Mouse (Mus musculus) right cerebral cortex, postnatal 10 days (tissue): ENCODE measurements at regions not wholly inside any gene's neighbourhood (a gene's known extent, or its start where the extent isn't known, plus 50 kb on each side); places are given as distances from the start of the nearest gene placed in this dataset.
"Not testable (repeated sequence)": the region's sequence is repeated elsewhere in the genome, so short reads cannot be mapped to it uniquely, and the experiment has no call there.

Experiments
- DNase-seq, 2 experiments: peaks; one replicate each; pipeline ENCODE4 v3.0.0; 2021; ENCODE audit warnings: low spot score in 2 of 2

DNA sequence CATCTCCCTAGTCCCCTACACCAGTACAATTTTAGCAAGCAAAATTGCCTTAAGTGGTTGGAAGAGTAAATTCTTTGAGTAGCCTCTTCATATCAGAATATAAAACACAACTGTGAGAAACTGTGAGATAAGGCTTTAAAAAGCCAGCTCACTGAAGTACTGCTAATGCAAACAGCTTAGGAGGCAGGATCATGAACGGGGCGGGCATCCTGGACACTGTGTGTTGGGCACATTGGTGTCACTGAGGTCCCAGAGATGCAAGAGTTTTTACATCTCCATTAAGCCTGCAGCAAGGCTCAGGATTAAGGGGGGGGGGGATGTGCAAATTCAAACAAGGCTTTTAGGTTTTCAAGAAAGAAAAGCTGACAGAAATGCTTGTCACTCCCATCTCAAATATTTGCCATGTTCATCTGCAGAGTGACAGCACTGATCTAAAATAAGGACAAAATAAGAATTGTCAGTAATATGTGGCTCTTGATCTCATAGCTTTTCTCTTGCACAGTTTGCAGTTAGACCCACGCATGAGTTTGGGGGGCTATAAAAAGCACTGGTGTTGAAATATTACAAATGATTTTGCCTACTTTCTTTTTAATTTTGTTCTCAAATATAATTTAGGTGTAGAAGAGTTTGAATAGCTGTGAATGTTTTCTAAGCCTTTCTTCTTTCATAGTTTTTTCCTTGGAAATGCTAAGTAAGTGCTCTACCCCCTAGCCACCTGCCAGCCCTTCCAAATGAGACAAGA is 156.2 kb downstream of the Enc1 start:
- DNase-seq, result no peak

DNA sequence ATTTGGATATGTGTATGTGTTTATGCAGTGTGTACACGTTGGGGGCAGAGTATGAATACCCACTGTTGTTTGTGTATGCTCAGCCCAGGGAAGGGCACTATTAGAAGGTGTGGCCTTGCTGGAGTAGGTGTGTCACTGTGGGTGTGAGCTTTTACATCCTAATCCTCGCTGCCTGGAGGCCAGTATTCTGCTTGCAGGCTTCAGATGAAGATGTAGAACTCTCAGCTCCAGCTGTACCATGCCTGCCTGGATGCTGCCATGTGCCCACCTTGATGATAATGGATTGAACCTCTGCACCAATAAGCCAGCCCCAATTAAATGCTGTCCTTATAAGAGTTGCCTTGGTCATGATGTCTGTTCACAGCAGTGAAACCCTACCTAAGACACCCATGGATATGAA is 155.4 kb downstream of the Enc1 start:
- DNase-seq, result not testable (repeated sequence)

DNA sequence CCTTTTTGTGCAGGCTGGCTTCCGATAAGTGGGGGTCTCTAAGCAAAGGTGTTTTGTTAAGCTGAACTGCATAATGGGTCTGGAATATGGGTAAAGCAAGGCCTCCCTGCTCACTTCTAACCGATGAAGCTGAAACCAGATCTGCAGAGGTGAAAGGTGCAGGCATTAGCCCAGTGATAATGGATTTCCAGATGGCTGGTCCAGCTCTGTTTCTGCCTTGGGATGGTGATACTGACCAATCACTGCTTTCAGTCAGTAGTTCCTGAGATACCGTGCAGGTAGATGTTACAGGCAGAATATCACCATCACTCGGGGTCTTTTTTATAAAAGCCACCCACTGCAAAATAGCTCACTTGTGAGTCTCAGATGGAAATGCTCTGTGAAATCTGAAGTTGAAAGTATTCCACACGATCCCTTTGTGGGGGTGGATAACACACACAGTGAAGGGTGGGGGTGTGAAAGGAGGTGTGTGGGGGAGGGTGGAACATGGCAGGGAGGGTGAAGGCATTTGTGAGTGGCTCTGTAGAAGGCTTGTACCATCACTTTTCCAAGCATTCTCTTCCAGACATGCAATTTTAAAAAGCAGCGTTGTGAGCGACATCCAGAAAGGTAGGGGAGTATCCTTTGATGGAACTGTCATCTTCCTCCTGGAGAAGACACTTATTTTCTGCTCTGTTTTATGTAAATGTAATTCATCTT is 154.0 kb downstream of the Enc1 start:
- no peak for DNase-seq

DNA sequence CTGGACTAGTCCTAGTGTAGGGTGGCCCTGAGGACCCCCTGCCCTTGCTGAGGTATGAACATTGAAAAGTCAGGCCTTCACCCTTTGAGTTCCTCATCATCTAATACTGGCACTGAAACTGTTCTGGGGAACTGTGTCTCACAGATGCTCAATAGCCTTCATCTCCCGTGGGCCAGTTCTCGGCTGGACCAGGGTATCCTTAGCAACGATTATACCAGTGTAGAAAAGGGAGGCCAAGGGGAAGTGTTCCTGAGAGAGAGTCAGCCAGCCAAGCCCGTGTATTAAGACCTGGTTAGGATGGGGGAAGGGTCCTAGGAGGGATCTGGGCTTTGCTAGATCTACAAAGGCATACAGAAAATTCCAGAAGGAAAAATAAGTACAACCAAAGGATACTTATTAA is 153.2 kb downstream of the Enc1 start:
- DNase-seq, result no peak

DNA sequence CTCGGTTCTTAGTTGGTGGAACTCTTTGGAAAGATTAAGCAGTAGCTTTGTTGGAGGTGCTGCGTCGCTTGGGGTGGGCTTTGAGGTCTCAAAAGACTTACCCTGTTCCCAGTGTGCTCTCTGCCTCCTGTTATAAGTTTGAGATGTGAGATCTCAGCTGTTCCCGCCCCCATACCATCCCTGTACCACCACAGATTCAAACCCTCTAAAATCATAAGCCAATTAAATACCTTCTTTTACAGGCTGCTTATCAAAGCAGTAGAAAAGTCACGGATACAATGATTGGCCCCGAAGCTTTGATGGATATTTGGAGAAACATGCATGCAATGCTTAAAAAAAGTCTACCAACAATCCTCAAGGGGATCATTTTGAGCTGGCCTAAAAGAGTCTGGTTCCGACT is 152.6 kb downstream of the Enc1 start:
- DNase-seq, result peak in 1 of 2 experiments; percentile 19

DNA sequence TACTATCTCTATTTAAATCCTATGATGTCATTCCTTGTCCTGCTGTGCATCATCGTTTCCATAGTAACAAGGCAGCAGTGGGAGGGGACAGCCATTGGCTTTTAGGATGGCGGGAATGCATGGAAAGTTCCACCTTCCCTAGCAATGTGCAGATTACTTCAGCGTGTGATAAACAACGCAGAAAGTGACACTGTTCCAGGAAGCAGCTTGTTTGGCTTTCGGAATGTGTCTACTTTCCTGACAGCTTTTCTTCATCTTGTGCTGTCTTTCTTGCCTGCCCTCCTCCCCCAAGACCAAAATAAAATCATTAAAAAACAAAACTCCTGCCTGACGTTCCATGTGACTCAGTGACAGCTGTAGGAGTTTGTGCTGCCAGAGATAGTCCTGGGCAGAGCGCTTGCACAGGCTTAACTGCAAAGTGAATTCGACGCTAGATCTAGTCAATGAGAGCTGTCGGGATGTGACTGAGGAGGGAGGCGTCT is 149.6 kb downstream of the Enc1 start:
- DNase-seq, result peak; percentile 67 to 86

DNA sequence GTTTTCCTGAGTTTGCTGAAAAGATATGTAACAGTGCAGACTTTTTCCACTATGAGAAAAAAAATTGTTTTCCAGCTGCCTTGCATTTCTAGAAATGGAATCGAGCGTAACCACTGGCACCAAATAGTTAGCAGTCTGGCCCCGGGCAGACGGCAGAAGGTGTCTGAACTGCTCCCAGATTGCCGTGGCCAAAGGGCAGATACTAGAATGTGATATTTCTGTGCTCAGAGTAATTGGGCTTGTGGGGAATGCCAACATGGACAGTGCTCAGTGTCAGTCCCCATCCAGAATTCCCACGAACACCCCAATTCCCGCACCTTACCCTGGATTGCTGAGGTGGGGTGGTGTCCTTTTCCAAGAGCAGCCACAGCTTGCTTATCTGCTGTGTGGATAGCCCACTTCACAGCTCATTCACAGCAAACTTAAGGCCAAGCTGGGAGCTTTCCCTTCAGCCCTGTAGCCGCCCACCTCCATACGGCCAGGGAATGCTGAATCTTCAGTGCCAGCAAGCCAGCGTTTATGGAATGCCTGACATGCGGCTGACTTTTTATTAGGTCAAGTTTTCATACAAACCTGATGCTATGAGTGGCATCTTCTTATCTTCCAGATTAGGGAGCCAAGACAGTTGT is 148.1 kb downstream of the Enc1 start:
- no peak for DNase-seq

DNA sequence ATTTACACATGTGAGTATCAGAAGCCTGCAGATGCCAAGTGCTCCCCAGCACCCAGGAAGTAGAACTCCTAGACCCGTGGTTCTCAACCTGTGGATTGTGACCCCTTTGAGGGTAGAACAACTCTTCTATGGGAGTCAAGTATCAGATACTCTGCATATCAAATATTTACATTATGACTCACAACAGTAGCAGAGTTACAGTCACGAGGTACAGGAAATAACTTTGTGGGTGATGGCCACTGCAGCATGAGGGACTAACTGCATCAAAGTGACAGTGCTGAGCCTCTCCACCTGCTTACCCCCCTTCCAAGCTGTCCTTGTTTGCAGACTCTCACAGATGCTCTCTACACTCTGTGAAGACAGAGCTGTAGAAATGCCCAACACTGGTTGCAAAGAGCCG is 145.6 kb downstream of the Enc1 start:
- no peak for DNase-seq

DNA sequence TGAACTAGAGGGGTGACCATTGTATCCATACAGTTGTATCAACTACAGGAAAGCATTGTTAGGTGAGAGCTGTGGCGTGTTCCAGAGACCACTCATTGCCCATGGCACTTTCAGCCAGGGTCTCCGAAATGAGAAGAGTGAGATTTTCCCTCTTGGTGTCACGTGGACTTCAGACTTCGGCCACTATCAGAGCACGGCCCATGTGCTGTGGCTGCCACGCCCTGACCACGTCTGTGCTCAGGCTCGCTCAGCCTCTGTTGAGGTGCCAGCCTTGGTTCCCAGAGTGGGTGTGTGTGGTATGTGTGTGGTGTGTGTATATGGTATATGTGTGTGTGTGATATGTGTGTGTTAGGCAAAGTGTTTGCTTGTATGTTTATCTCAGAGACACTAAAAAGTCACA is 144.6 kb downstream of the Enc1 start:
- no peak for DNase-seq

DNA sequence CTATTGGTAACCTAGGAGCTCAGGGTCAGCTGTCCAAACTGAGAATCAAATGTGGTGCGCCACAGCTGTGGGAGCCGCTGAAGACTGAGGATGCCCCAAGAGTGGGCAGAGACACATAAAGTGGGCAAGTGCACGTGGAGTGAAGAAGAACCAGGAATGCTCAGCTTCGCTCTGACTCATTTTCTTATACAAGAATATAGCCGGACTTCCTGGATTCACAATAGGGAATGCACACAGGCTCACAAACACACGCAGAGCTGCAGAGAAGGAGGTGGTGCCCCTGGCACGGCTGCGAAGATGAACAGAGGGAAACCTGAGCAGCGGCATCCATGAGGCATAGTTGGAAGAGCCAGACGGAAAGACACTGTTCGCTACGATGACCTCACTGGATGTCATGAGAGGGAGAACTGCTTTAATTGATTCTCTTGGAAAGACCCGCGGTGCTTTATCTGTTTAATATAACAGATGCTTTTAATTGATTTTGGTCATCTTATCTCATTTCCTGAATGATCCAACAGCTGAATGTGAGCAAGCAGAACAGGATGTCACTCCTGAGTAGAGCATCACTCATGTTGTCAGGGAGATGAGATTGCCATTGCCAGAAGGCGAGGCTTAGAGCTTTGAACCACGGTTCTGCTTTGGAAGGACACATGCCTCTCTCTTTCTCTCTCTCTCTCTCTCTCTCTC is 143.3 kb downstream of the Enc1 start:
- DNase-seq, result no peak

DNA sequence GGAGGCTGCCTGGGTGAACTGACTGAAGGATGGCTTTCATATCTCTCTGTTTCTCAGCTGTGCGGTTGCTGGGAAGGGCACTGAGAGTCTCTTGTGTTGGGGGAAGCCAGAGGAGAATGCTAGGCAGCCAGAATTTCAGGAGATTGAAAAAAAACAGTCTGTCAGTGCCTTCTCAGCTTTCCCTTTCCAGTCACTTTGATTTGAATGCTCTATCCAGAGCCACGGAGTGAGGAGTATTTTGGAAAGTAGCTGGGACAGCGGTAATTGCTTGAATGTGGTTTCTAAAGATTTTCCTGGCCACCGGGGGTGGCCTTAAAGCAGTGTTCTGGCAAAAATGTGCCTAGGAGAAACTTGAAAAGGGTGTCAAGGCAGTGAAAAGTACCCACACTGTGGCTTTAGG is 142.4 kb downstream of the Enc1 start:
- no peak for DNase-seq

DNA sequence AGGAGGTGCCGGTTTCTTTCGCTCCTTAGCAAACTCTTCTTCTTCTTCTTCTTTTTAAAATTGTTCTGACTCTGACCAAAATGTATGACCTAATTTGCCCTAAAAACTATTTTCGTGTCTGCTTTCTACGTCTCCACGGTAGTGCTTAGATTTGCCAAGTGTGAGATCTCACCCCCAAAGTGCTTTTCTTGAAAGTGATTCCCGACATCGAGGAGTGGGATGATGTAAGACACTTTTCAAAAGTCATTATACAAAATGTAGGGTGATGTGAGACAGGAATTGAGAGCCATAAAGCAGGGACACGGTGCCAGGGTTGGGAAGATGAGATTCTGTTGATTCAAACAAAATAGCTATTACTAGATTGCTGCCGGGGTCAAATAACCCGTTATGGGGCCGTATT is 139.5 kb downstream of the Enc1 start:
- no peak for DNase-seq

DNA sequence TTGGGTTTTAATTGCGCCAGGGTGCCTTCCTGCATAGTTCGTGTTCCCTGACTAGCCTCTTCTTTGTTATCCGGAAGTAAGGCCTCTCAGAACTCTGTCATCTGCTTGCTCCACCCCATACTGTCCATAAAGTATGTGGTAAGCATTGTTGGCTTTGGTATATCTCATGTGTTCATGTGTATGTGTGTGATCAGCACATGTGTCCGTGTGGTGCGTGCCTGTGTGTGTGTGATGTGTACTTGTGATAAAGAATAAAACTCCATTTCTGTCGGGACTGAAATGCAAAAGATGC is 135.3 kb downstream of the Enc1 start:
- DNase-seq, result no peak

DNA sequence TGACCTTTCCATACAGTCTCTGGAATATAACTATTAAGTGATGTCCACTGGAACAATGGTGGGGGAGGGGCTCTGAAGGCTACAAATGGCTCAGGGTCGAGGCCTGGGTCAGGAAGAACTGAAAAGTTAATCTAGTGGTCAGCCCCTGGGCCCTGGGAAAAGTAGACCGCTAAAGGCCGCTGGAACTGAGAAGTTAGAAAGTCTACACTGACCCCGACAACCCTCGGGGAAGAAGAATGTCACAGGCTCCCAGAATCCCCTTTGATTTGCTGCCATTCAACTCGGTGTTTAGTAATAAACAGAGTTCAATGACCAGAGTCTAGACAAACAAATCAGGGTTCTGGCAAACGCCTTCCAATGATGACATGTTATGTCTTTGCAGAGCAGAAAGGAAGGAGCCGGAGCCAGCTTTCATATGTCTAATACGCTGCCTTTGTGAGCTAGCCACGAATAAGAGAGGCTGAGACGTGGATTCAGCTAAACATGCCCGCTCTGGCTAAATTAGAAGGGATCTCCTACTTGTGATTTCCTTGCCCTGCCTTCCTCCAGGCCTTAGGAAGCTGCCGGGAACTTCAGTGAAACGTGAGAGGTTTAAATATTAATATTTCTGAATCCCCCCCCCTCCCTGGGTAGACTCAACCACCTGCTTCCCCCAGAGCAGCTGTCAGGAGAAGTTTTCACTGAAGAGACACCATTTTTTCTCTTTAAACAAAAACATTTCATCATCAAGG is 134.8 kb downstream of the Enc1 start:
- DNase-seq, result no peak

DNA sequence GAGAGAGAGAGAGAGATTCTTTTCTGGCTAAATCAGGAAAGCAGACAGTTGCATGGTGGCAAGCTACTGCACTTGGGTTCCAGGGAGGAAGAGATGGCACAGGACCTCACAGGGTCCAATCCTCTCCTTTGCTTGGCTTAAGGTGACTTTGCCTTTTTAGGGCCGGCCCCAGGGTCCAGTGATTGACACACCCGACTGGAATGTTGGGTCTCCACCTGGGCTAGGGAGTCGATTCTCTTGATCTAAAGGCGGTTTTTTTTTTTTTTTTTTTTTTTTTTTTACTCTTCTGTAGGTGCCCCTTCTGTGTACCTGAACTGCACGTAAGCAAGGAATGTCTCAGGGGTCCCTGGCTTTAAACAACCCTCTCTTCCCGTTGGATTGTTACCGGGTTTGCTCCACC is 131.4 kb downstream of the Enc1 start:
- no peak for DNase-seq

DNA sequence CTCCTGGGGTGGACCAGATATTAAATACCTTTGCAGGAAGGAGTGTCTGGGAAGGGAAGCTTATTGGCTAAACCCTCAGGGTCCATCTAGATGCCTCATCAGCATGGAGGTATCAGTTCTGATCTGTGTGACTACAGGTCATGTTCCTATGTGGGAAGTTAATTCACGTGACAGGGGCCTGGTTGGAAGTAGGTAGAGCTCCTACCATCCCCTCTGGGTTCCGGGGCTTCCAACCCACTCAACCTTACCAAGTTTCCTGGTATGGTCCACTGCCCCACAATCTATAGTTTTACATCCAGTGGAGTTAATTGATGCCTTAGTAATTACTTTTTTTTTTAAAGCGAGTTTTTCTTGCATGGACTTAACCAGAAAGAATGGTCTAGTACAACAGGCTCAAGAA is 130.3 kb downstream of the Enc1 start:
- no peak for DNase-seq

DNA sequence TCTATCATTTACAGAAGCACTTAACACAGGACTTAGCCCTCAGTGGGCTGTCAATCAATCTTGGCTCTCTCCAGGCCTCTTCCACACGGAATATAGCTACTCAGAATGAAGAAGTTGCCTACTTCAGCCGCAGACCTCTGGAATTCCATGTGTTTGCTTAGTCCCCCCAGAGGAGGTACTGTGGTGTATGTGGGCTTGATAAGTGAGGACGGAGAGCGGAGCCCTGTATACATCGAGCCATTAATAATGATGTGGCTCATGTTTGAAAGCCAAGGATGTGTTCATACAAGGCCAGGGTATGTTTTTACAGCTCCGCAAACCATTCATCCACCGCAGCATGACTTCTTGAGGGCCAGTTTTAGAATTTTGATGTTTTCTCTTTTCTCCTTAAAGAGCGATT is 125.8 kb downstream of the Enc1 start:
- no peak for DNase-seq

DNA sequence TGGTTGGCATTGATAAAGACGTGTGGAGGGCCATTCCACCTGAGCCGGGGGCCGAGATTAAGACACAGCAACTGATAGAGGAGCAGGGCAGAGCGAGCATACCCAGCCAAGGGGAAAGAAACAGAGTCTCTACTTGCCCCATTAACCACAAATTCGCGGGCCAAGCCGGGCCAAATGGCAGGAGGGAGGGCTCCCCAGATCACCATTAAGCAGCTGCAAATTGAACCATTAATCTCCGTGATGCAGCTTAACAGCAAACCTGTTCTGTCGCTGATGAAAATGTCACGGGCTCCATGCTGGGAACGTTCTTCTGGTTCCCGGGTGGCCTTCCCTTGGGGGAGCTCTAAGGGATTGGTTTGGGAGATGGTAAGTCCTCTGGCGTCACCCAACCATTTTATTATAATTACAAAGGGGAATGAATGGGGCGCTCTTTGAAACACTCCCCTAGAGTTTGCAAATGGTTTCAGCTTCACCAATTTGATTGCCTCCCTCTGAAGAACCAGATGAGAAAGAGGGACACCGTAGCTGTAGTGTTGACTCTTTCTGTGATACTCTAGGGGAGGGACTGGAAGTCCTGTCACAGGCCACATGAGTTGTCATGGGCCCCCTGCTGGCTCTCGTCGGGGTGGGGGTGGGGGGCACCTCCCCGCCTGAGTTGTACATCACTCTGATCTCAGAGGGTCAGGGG is 124.8 kb downstream of the Enc1 start:
- no peak for DNase-seq

DNA sequence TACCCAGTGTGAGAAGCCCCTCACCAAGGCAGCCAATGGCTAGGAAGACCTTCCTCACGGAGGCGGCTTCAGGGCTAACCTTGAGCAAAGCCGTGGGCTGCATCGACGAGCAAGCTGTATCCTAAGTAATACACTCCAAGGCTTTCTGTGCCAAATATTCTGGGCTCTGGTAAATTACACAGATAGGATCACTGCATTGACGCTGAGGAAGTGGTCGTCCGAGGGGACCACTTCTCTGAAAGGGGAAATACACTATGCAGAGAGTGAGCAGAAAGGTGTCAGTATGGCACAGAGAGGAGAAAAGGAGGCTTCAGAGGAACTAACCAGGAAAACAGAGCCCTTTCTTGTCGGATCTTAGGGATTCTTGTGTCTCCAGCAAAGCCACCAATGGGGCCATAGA is 124.1 kb downstream of the Enc1 start:
- no peak for DNase-seq

DNA sequence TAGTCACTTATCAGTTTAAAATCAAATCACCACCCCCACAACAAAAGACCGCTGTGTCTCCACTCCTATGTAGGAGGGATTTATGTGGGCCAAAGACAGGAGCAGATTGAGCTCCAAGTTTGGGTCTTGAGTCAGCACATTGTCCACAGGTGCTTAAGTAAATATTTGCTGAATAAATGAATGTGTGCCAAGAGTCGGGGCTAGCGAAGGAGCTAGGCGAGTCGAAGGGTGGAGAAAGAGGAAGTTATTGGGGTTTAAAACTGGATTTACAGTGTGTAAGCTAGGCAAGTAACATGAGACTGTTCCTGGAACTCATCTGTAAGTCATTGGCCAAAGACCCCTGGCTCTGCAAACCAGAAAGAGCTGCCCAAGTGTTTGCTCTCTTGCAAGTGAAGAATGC is 122.9 kb downstream of the Enc1 start:
- no peak for DNase-seq

DNA sequence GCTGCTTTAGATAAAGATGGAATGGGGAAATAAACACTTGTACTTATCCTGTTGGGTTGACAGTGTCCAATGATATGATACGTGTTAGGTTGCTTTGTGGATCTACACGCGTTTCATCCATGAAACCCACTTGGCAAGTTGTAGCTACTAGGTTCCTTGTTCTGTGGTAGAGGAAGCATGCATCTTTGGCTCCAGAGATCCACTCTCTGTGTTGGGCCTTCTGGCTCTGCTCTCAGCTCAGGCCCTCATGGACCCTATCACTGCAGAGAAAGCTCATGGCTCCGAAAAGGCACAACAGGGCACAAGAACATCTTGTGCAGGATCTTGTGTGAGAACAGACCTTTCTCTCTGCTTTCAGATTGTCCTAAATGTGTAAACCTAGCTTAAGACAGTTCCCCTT is 122.3 kb downstream of the Enc1 start:
- DNase-seq, result no peak
